Mouse (Mus musculus) embryonic fibroblast, embryonic 13.5 days (primary cell): Measurements from ENCODE around the gene Cdkn1c. TPM values are rescaled to one million over a fixed set of nuclear protein-coding genes. Genes with fewer than 3 reads are reported as not detected.
A peak's percentile ranks its signal among the peaks of the same experiment; 100 is the strongest.

ENCODE experiments used
- H3K27ac ChIP-seq: 2 replicates; pipeline ENCODE4 v1.5.1; 2012; ENCODE audit warnings: low read length, control low read depth, inconsistent platforms; ENCODE audit not compliant: insufficient read depth
- H3K4me1 ChIP-seq: 2 replicates; pipeline ENCODE4 v1.6.1; 2011; ENCODE audit warnings: low read length; ENCODE audit not compliant: control insufficient read depth, insufficient read depth
- H3K4me3 ChIP-seq: 2 replicates; pipeline ENCODE4 v1.5.1; 2011; ENCODE audit warnings: mild to moderate bottlenecking, control low read depth, low read length; ENCODE audit not compliant: insufficient read depth
- CTCF ChIP-seq: IDR thresholded peaks from 2 replicates; pipeline ENCODE4 v1.5.1; 2011; ENCODE audit warnings: mild to moderate bottlenecking, control low read depth, low read length, moderate library complexity, borderline replicate concordance; ENCODE audit not compliant: insufficient read depth
- POLR2A ChIP-seq: IDR thresholded peaks from 2 replicates; pipeline ENCODE4 v1.6.1; 2011; ENCODE audit warnings: low read depth, mild to moderate bottlenecking, control low read depth, low read length, moderate library complexity
- polyA plus RNA-seq: library from polyadenylated mRNA; stranded (reverse); fragments of >200 nt; gene quantifications from 2 replicates; pipeline ENCODE4 v1.2.4, GENCODE M21; 2011; ENCODE audit warnings: low read depth; ENCODE audit not compliant: missing spikeins, insufficient read length

Gene Cdkn1c
- polyA plus RNA-seq, result 23.8 and 173 TPM in 2 replicates

DNA sequence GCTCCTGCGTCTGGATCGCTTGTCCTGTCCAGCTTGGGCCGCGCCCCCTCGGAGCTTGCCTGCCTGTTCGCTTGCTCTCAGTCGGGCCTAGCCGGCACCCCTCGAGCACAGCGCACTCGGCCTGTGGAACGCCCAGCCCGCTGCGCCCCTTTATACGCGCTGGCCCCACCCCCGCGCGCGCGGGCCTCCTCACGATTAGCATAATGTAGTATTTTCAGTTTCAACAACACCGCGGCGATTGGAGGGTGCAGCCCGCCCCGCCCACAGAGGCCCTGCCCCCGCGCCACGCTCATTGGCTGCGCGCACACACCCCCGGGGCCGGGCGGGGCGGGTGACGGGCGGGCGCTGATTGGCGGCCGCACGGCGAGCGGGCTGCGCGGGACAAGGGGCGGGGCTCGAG lies at the start of gene Cdkn1c:
Gene Cdkn1c (minus strand): TSS at position 177 of the 400 bp plus-strand sequence.
- H3K4me3 ChIP-seq, result peak within 1 kb of the TSS; percentile 43
- TF ChIP-seq POLR2A, result peak; percentile 97
- no peak for TF ChIP-seq CTCF

DNA sequence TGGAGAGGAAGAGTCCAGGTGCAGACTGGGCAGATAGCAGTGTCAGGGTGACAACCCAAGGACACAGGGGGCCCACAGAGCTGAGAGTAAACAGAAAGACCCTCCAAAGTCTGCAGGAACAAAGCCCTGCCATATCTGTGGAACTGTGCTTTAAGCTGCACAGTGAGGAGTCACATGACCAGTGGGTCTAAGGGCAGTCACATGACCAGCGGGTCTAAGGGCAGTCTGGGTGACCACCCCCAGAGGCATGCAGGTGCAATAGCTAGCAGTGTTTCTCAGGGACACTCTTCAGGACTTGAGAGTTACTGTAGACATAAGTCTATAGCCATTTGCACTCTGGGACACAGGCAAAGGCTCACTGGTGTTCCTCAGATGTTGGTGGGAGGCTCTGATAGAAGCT lies 48.7 kb upstream of the Cdkn1c start:
- no peak for TF ChIP-seq POLR2A
- TF ChIP-seq CTCF, result no peak
- Histone ChIP-seq H3K4me1 (no peaks in the 10 kb centered on the region), H3K27ac (no peak overlapping the region), H3K4me3 (no peak overlapping the region)

More for the DNA sequence above, at the start of gene Cdkn1c:
- Histone ChIP-seq H3K27ac (no peak within 1 kb of the TSS), H3K4me1 (no peaks in the 10 kb centered on the region)

DNA sequence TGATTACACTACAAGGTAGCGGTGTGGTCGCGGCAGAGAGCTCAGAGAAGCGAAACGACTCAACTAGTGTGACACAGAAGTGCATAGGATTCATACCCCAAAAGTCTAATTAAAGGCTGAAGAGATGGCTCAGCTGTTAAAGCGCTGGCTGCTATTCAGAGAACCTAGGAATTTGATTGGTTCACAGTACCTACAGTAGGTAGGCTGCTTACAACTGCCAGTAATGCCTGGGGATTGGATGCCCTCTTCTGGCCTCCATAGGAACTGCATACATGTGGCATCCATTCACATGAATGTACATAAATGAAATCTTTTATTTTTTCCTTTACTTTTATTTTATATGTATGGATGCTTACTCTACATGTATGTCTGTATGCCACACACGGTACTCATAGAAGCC lies 45.8 kb upstream of the Cdkn1c start:
- no peak overlapping the region for H3K27ac ChIP-seq
- H3K4me1 ChIP-seq, result no peaks in the 10 kb centered on the region; the same call in 1 of the 2 replicates
- H3K4me3 ChIP-seq, result no peak overlapping the region
- TF ChIP-seq CTCF (peak; percentile 26; the same call in 1 of the 2 replicates), POLR2A (no peak)

DNA sequence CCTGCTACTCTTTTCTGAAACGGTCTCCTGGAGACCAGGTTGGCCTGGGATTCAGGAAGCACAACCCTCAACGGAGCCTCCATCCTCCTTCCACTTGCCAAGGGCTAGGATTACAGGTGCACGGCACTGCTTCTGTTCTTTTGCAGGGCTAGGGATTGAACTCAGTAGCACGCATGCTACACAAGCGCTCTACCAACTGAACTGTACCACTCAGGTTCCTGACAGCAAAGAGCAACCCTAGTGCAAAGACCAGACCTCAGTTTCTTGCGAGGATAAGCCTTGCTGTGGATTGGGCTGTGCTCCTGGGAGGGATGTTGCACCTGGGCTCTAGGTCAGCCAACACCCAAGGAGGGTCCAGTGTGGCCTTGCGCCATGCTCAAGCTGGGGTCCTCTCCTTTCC lies 45.4 kb upstream of the Cdkn1c start:
- no peaks in the 10 kb centered on the region; the same call in 1 of the 2 replicates for H3K4me1 ChIP-seq
- no peak overlapping the region for H3K4me3 ChIP-seq
- no peak overlapping the region for H3K27ac ChIP-seq
- TF ChIP-seq POLR2A (no peak), CTCF (no peak)

DNA sequence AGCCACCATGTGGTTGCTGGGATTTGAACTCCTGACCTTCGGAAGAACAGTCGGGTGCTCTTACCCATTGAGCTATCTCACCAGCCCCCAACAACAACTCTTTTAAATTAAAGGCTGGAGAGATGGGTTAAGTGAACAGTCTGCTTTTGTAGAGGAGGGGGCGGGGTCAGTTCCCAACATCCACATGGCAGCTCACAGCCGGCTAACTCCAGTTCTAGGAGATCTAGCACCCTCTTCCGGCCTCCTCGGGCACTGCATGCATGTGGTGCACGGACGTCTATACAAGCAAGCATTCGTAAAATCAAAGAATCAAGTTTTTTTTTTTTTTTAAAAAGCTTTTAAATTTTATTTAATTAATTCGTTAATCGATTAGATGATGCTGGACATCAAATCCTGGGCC lies 45.0 kb upstream of the Cdkn1c start:
- Histone ChIP-seq H3K4me3 (no peak overlapping the region), H3K4me1 (no peaks in the 10 kb centered on the region; the same call in 1 of the 2 replicates), H3K27ac (no peak overlapping the region)
- TF ChIP-seq CTCF (peak; percentile 40; the same call in 1 of the 2 replicates), POLR2A (no peak)

DNA sequence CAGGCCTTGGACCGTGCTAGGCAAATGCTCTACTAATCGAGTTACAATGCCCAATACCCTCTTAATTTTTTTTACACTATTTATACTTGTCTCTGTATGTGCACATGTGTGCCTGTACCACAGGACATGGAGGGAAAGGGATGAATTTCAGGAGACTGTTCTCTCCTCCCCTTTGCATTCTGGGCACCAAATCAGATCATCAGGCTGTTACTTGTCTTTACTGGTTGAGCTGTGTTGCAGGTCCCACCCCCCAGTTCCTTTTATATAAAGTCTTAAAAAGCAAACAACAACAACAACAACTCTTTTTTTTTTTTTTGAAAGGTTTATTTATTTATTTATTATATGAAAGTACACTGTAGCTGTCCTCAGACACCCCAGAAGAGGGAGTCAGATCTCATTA lies 44.6 kb upstream of the Cdkn1c start:
- TF ChIP-seq POLR2A, result no peak
- no peak for TF ChIP-seq CTCF

DNA sequence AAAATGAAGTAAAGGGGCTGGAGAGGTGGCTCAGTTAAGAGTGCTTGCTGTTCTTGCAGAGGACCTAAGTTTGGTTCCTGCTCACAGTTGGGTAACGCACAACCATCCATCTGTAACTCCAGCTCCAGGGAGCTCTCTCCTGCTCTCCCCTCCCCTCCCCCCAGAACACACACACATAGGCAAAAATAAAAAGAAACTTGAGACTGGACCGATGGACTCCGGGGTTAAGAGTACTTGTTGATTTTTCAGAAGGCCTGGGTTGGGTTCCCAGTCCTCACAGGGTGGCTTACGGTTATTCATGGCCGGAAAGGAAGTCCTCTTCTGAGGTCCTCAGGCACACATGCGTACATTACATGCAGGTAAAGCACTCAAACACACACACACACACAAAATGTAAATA lies 43.1 kb upstream of the Cdkn1c start:
- no peak for TF ChIP-seq POLR2A
- TF ChIP-seq CTCF, result no peak
- no peak overlapping the region for H3K4me3 ChIP-seq
- no peaks in the 10 kb centered on the region; the same call in 1 of the 2 replicates for H3K4me1 ChIP-seq
- H3K27ac ChIP-seq, result no peak overlapping the region

More for the DNA sequence above, 44.6 kb upstream of the Cdkn1c start:
- no peak overlapping the region for H3K4me3 ChIP-seq
- no peaks in the 10 kb centered on the region; the same call in 1 of the 2 replicates for H3K4me1 ChIP-seq
- no peak overlapping the region for H3K27ac ChIP-seq

DNA sequence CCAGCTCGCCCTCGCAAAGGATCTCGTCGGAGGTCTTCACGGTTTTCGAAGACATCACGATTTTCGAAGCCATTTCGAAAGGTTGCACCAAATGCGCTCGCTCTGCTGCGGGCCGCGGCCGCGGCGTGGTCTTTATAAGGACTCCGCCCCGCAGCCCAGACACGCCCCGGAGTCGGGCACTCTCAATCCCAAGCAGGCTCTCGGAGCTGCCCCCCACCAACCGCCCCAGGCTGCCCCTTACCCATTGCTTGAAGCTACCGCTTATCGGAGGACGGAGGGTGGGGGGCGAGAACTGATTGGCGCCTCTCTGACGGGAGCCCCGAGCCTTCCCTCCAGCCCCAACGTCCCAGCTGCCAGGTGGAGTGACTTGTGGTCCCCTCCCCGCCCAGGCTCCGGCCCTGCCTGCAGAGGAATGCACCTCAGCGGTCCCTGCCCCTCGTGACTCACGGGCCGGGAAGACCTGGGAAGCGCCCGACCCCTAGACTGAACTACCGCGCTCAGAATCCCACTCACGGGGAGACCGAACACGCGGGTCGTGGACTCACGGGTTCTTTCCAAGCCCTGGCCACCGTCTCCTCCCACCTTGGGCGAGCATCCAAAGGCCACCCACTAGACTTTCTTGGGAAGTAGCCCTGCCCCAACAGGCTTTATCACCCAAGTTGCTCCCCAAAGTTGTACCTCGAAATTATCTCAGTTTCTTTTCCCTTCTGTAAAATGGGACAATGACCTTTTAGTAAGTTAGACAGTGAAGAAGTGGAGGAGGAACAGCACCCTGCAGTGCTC lies 41.8 kb upstream of the Cdkn1c start, which contains the start of gene Phlda2:
Gene Phlda2 (minus strand): TSS at position 733 of the 783 bp plus-strand sequence.
- H3K27ac ChIP-seq, result no peak within 1 kb of the TSS
- H3K4me3 ChIP-seq, result peak within 1 kb of the TSS; percentile 35
- TF ChIP-seq CTCF, result no peak
- TF ChIP-seq POLR2A, result no peak

DNA sequence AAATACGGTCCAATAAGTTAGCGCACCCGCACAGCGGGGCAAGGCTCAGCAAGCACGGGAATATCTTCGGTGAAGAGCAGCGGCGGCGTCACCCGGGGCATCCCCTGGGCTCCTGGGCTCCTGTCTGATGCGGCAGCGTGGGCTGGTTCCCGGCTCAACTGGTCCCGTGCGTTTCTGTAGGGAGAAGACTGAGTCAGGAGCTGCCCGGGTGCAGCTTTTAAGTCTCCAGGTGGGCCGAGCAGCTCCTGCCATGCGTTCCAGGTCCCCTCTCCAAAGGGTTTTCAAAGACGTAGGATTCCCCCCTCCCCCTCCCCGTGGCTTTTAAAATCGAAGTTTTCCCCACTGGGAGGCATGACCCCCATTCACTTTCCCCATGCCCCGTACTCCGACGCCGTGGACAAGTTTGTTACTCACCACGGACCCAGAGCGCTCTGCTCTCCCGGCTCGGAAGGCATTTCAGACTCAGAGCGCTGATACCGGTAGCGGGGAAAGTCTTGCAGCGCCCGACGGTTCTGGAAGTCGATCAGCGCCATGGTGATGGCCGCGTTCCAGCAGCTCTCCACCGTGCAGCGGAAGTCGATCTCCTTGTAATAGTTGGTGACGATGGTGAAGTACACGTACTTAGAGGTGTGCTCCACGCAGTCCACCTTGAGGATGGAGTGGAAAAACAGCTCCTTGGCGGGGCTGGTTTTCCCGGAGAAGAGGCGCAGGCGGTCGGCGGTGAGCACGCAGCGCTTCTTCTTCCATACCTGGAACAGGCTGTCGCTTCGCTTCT lies 41.0 kb upstream of the Cdkn1c start:
- no peak overlapping the region for H3K27ac ChIP-seq
- TF ChIP-seq POLR2A (no peak), CTCF (no peak)
- H3K4me1 ChIP-seq, result no peaks in the 10 kb centered on the region; the same call in 1 of the 2 replicates
- H3K4me3 ChIP-seq, result peak overlapping the region; percentile 35

More for the DNA sequence above, 41.8 kb upstream of the Cdkn1c start, which contains the start of gene Phlda2:
- no peaks in the 10 kb centered on the region; the same call in 1 of the 2 replicates for H3K4me1 ChIP-seq
